Mouse (Mus musculus): ENCODE measurements around the gene Psmd9.

Gene Psmd9

GRCm38 (mm10) chr5:123155425-123155824 lies 13.8 kb upstream of the Psmd9 start:
- TF ChIP-seq GATA4 (IDR thresholded peaks at IDR 0.05; ENCODE audit: insufficient replicate concordance, low read length), result no peak

DNA sequence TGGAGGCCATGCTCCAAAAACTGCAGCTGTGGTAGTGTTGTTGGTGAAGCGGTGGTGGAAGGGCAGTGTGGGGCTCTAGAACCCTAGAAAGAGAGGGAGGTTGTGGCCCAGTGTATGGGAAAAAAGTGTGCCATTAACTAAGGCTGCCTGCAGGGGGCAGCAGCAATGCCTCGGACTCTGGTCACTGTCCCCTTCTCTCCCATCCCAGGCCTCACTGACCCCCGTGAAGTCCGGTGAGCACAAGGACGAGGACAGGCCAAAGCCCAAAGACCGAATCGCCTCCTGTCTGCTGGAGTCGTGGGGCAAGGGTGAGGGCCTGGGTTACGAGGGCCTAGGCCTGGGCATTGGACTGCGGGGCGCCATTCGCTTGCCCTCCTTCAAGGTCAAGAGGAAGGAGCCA lies 12.4 kb upstream of the Psmd9 start:
- TF ChIP-seq GATA4 (IDR thresholded peaks at IDR 0.05; ENCODE audit: insufficient replicate concordance, low read length), result no peak

- no peak for TF ChIP-seq GATA4 (IDR thresholded peaks at IDR 0.05; ENCODE audit: insufficient replicate concordance, low read length)
Measured at GRCm38 (mm10) chr5:123157972-123158371, 11.2 kb upstream of the Psmd9 start.

- no peak for TF ChIP-seq GATA4 (IDR thresholded peaks at IDR 0.05; ENCODE audit: insufficient replicate concordance, low read length)
Measured at GRCm38 (mm10) chr5:123159446-123159845, 9.8 kb upstream of the Psmd9 start.

- no peak for TF ChIP-seq GATA4 (IDR thresholded peaks at IDR 0.05; ENCODE audit: insufficient replicate concordance, low read length)
Measured at GRCm38 (mm10) chr5:123159866-123160265, 9.3 kb upstream of the Psmd9 start.

- TF ChIP-seq GATA4 (IDR thresholded peaks at IDR 0.05; ENCODE audit: insufficient replicate concordance, low read length), result no peak
Measured at GRCm38 (mm10) chr5:123160341-123160740, 8.9 kb upstream of the Psmd9 start.

DNA sequence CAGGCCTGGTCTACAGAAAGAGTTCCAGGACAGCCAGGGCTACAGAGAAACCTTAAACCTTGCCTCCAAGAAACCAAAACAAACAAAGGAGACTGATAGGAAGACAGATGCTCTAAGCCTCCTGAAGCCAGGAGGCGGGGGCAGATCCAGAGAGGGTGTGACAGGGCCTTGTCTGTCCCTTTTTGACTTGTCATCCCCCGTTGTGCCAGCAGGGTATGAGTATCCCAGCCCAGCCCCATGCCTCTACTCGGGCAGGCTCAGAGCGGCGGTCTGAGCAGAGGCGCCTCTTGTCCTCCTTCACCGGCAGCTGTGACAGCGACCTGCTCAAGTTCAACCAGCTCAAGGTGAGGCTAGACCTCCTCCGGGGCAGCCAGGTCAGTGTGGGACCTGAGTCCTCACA lies 6.3 kb upstream of the Psmd9 start:
- TF ChIP-seq GATA4 (IDR thresholded peaks at IDR 0.05; ENCODE audit: insufficient replicate concordance, low read length), result no peak

DNA sequence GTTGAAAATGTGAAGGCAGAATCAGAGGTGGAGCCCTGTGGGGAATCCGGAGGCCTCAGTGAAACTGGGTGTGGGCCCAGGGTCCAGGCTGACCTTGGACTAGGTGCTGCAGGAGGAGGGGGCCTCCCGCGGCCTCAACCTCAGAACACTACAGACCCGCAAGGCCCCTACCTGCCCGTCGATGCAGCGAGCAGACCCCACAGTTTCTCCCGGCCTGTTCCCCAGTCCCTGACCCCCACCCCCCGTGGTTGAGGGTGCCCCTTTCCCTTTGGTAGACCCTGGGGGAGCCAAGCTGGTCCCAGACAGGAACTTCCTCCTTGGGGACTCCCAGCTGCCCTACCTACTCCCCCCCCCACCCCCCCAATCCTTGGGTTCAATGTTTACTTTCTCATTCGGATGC lies 2.8 kb upstream of the Psmd9 start:
- TF ChIP-seq GATA4 (IDR thresholded peaks at IDR 0.05; ENCODE audit: insufficient replicate concordance, low read length), result no peak

DNA sequence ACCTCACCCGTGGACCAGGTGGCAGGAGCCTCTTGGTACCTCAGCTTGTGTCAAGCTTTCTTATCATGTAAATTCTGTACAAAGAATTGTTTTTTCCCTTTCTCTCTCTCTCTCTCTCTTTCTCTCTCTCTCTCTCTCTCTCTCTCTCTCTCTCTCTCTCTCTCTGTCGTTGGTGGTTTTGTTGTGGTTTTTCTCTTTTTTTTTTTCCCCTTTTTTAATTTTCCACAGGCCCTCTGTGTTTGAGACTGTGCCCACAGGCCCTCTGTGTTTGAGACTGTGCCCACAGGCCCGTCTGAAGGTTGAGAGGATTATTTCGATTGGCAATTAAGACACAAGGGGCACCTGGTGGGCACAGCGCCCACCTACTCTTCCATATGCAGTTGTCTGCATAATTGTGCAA lies 1.6 kb upstream of the Psmd9 start:
- TF ChIP-seq GATA4 (IDR thresholded peaks at IDR 0.05; ENCODE audit: insufficient replicate concordance, low read length), result no peak

GRCm38 (mm10) chr5:123170365-123170764 lies 1.2 kb downstream of the Psmd9 start:
- no peak for TF ChIP-seq GATA4 (IDR thresholded peaks at IDR 0.05; ENCODE audit: insufficient replicate concordance, low read length)

GRCm38 (mm10) chr5:123171646-123172350 lies 2.6 kb downstream of the Psmd9 start:
- no peak for TF ChIP-seq GATA4 (IDR thresholded peaks at IDR 0.05; ENCODE audit: insufficient replicate concordance, low read length)

DNA sequence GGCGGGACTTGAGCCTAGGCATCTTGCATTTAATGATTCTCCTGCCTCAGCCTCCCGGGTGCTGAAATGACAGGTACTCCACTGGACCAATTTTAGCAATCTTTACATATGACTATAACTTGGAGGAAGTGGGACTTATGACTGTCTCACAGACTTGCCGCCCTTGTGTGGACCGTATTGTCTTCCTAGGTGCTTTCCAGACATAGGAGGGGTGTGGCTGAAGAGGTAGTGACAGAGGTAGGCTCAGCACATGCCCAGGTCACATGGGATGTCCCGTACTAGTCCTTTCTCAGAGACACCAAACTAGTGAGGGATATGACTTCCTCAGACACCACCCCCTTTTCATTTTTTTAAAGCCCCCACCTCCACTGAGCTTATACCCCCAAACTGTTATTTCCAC lies 9.6 kb downstream of the Psmd9 start:
- TF ChIP-seq GATA4 (IDR thresholded peaks at IDR 0.05; ENCODE audit: insufficient replicate concordance, low read length), result no peak

DNA sequence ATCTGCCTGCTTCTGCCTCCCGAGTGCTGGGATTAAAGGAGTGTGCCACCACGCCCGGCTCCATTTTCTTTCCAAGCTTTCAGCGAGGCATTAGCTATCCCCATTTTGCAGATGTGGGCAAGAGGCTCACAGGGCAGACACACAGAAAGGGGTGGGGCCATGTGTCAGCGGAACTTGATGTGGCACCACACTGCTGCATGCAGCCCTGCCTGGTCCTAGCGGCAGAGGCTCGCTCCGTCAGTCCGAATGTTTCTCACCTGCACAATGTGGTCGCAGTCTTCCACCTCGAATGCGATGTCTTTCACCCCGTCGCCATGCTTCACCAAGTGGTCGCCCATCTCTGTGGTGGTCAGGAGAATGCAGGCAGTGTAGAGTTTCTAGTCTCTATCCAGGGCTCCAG lies 11.2 kb downstream of the Psmd9 start:
- no peak for TF ChIP-seq GATA4 (IDR thresholded peaks at IDR 0.05; ENCODE audit: insufficient replicate concordance, low read length)

GRCm38 (mm10) chr5:123181536-123181935 lies 12.3 kb downstream of the Psmd9 start:
- TF ChIP-seq GATA4 (IDR thresholded peaks at IDR 0.05; ENCODE audit: insufficient replicate concordance, low read length), result no peak

GRCm38 (mm10) chr5:123182651-123183050 lies 13.4 kb downstream of the Psmd9 start, which contains the start of gene Hpd:
Hpd (minus strand) TSS chr5:123182727.
- peak; percentile 83; the same call in 1 of the 2 replicates for TF ChIP-seq GATA4 (IDR thresholded peaks at IDR 0.05; ENCODE audit: insufficient replicate concordance, low read length)

GRCm38 (mm10) chr5:123185966-123186365 lies 16.8 kb downstream of the Psmd9 start:
- TF ChIP-seq GATA4 (IDR thresholded peaks at IDR 0.05; ENCODE audit: insufficient replicate concordance, low read length), result no peak

DNA sequence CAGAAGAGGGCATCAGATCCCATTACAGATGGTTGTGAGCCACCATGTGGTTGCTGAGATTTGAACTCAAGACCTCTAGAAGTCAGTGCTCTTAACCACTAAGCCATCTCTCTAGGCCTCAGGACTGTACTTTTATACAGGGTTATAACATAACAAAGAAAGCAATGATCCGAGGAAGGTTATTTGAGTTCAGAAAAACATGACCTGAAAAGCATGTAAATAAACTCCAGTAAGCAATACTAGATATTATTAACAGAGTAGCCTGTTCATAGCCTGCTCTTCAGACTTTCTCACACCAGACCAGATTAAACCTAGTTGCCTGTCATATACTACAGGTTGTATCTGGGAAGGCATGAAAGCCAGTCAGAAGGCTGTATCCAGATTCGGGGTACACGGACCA lies 18.1 kb downstream of the Psmd9 start:
- no peak for TF ChIP-seq GATA4 (IDR thresholded peaks at IDR 0.05; ENCODE audit: insufficient replicate concordance, low read length)

Measured in liver, adult (tissue).